ENCODE assay signal across 18 mouse cellular contexts in genomic region chr7:144811521-144811920, GRCm38 (mm10). TPM values are rescaled to one million over a fixed set of nuclear protein-coding genes. Genes with fewer than 3 reads are reported as not detected.
DNase-seq lines count a peak whose midpoint lies in the region; ATAC-seq and TF ChIP-seq lines count a peak whose summit lies in the region.
"Had no signal": no experiment of that assay in that cellular context is flagged by ENCODE, and none has a peak within 500 bp of the region (broad histone marks: within the 10 kb centered on the region; RNA-seq: fewer than 3 reads in every experiment).

No protein-coding gene starts in this region.

- no peak overlapping the region for H3K9ac ChIP-seq in hindbrain, embryonic 11.5 days (ENCODE audit: low read depth, low read length)
- no peak overlapping the region for H3K9ac ChIP-seq in hindbrain, postnatal 0 days (replicated peaks; ENCODE audit: low read length)
- no peak overlapping the region for H3K9ac ChIP-seq in neural tube, embryonic 11.5 days (ENCODE audit: low read length)
- H3K9ac ChIP-seq in neural tube, embryonic 15.5 days (replicated peaks): no peak overlapping the region
- no peak overlapping the region for H3K9ac ChIP-seq in lung, postnatal 0 days (replicated peaks; ENCODE audit: low read depth)
- no peak overlapping the region for H3K9ac ChIP-seq in midbrain, embryonic 14.5 days (replicated peaks; ENCODE audit: low read length)
- H3K9ac ChIP-seq: forebrain, embryonic 12.5 days; neural tube, embryonic 12.5 days had no signal

- TF ChIP-seq EP300 in lung, postnatal 0 days (IDR thresholded peaks at IDR 0.05): no peak

- H3K4me1 ChIP-seq in hindbrain, embryonic 11.5 days (replicated peaks; ENCODE audit: control insufficient read depth, insufficient read depth, low read length): no peaks in the 10 kb centered on the region
- H3K4me1 ChIP-seq in hindbrain, postnatal 0 days (ENCODE audit: insufficient read depth, low read length): no peaks in the 10 kb centered on the region
- H3K4me1 ChIP-seq in neural tube, embryonic 11.5 days (ENCODE audit: control insufficient read depth, insufficient read depth, low read length): no peaks in the 10 kb centered on the region
- no peaks in the 10 kb centered on the region for H3K4me1 ChIP-seq in neural tube, embryonic 15.5 days
- no peaks in the 10 kb centered on the region for H3K4me1 ChIP-seq in lung, postnatal 0 days (ENCODE audit: insufficient read depth, low read depth, low read length)
- H3K4me1 ChIP-seq in midbrain, embryonic 14.5 days (ENCODE audit: control insufficient read depth, insufficient read depth, low read length): no peaks in the 10 kb centered on the region
- H3K4me1 ChIP-seq: forebrain, embryonic 12.5 days had no signal

- H3K4me2 ChIP-seq in hindbrain, embryonic 11.5 days (replicated peaks; ENCODE audit: low read depth, low read length): no peak overlapping the region
- H3K4me2 ChIP-seq in hindbrain, postnatal 0 days (ENCODE audit: low read depth, low read length): no peak overlapping the region
- no peak overlapping the region for H3K4me2 ChIP-seq in neural tube, embryonic 11.5 days (ENCODE audit: low read depth)
- H3K4me2 ChIP-seq in neural tube, embryonic 15.5 days: no peak overlapping the region
- no peak overlapping the region for H3K4me2 ChIP-seq in lung, postnatal 0 days (replicated peaks; ENCODE audit: low read depth, low read length)
- H3K4me2 ChIP-seq in midbrain, embryonic 14.5 days (ENCODE audit: low read length): no peak overlapping the region
- H3K4me2 ChIP-seq: forebrain, embryonic 12.5 days; midbrain, embryonic 11.5 days; neural tube, embryonic 12.5 days had no signal

- H3K27ac ChIP-seq in hindbrain, embryonic 11.5 days (ENCODE audit: low read depth, low read length): no peak overlapping the region
- H3K27ac ChIP-seq in hindbrain, postnatal 0 days: no peak overlapping the region
- H3K27ac ChIP-seq in neural tube, embryonic 11.5 days (ENCODE audit: low read depth, low read length): no peak overlapping the region
- H3K27ac ChIP-seq in neural tube, embryonic 15.5 days (replicated peaks): no peak overlapping the region
- H3K27ac ChIP-seq in lung, postnatal 0 days (ENCODE audit: low read length): no peak overlapping the region
- no peak overlapping the region for H3K27ac ChIP-seq in midbrain, embryonic 14.5 days (replicated peaks; ENCODE audit: low read depth, low read length)
- H3K27ac ChIP-seq: forebrain, embryonic 12.5 days; neural tube, embryonic 12.5 days had no signal

- no peaks in the 10 kb centered on the region for H3K36me3 ChIP-seq in hindbrain, embryonic 11.5 days (ENCODE audit: control insufficient read depth, insufficient read depth, low read length)
- H3K36me3 ChIP-seq in hindbrain, postnatal 0 days (ENCODE audit: insufficient read depth, low read length): no peaks in the 10 kb centered on the region
- no peaks in the 10 kb centered on the region for H3K36me3 ChIP-seq in neural tube, embryonic 11.5 days (ENCODE audit: control insufficient read depth, insufficient read depth, low read length)
- H3K36me3 ChIP-seq in neural tube, embryonic 15.5 days: no peaks in the 10 kb centered on the region
- no peaks in the 10 kb centered on the region for H3K36me3 ChIP-seq in lung, postnatal 0 days (ENCODE audit: insufficient read depth, low read length)
- no peaks in the 10 kb centered on the region for H3K36me3 ChIP-seq in midbrain, embryonic 14.5 days (ENCODE audit: control insufficient read depth, insufficient read depth, low read length)
- H3K36me3 ChIP-seq: forebrain, embryonic 12.5 days; neural tube, embryonic 12.5 days had no signal

- H3K4me3 ChIP-seq in hindbrain, embryonic 11.5 days (ENCODE audit: low read depth, low read length): no peak overlapping the region
- H3K4me3 ChIP-seq in hindbrain, postnatal 0 days (ENCODE audit: low read length): no peak overlapping the region
- H3K4me3 ChIP-seq in neural tube, embryonic 11.5 days (ENCODE audit: low read depth, low read length): no peak overlapping the region
- H3K4me3 ChIP-seq in neural tube, embryonic 15.5 days (replicated peaks): no peak overlapping the region
- no peak overlapping the region for H3K4me3 ChIP-seq in lung, postnatal 0 days (ENCODE audit: low read depth, low read length)
- H3K4me3 ChIP-seq in midbrain, embryonic 14.5 days (replicated peaks; ENCODE audit: low read depth, low read length): no peak overlapping the region
- H3K4me3 ChIP-seq: forebrain, embryonic 12.5 days; neural tube, embryonic 12.5 days had no signal

- DNase-seq in hindbrain, embryonic 11.5 days (ENCODE audit: low spot score): peak; percentile 23
- no peak for DNase-seq in hindbrain, postnatal 0 days (ENCODE audit: low spot score)
- peak; percentile 31 for DNase-seq in neural tube, embryonic 11.5 days (ENCODE audit: low spot score)
- DNase-seq in lung, postnatal 0 days (ENCODE audit: low spot score): peak; percentile 70
- DNase-seq in thymus, adult 18-20 months: no peak
- DNase-seq in midbrain, embryonic 14.5 days: no peak
- DNase-seq in right cerebral cortex, postnatal 10 days (ENCODE audit: low spot score in 2 of 2): no peak
- DNase-seq: adrenal gland, postnatal 25 days; cerebellum, postnatal 36 days; gastrocnemius, postnatal 14 days; right cerebral cortex, adult 18-20 months; thymus, postnatal 25 days had no signal

- 39% methylated on average over 4 of the region's 4 CpGs for WGBS in hindbrain, embryonic 11.5 days
- 42% methylated on average over 4 of the region's 4 CpGs for WGBS in hindbrain, postnatal 0 days
- WGBS in neural tube, embryonic 11.5 days: 48% methylated on average over 4 of the region's 4 CpGs
- 46% methylated on average over 4 of the region's 4 CpGs for WGBS in neural tube, embryonic 15.5 days
- 26% methylated on average over 4 of the region's 4 CpGs for WGBS in lung, postnatal 0 days
- WGBS in midbrain, embryonic 14.5 days: 41% methylated on average over 4 of the region's 4 CpGs

- no peaks in the 10 kb centered on the region for H3K9me3 ChIP-seq in hindbrain, embryonic 11.5 days (ENCODE audit: control insufficient read depth, low read length)
- no peaks in the 10 kb centered on the region for H3K9me3 ChIP-seq in hindbrain, postnatal 0 days (ENCODE audit: low read length)
- no peaks in the 10 kb centered on the region for H3K9me3 ChIP-seq in neural tube, embryonic 11.5 days (ENCODE audit: control insufficient read depth, low read length)
- H3K9me3 ChIP-seq in neural tube, embryonic 15.5 days (replicated peaks): no peaks in the 10 kb centered on the region
- no peaks in the 10 kb centered on the region for H3K9me3 ChIP-seq in lung, postnatal 0 days (ENCODE audit: low read length)
- H3K9me3 ChIP-seq in midbrain, embryonic 14.5 days (ENCODE audit: control insufficient read depth, low read length): no peaks in the 10 kb centered on the region
- H3K9me3 ChIP-seq: forebrain, embryonic 12.5 days; neural tube, embryonic 12.5 days had no signal

- ATAC-seq in hindbrain, embryonic 11.5 days (ENCODE audit: low FRiP score): no peak
- no peak for ATAC-seq in hindbrain, postnatal 0 days
- no peak for ATAC-seq in neural tube, embryonic 11.5 days (ENCODE audit: insufficient read depth, low FRiP score, low TSS enrichment)
- ATAC-seq in neural tube, embryonic 15.5 days (ENCODE audit: low FRiP score): no peak
- ATAC-seq in lung, postnatal 0 days: peak; percentile 89
- ATAC-seq in midbrain, embryonic 14.5 days (ENCODE audit: low FRiP score, low TSS enrichment): no peak

- TF ChIP-seq CTCF in hindbrain, postnatal 0 days (IDR thresholded peaks at IDR 0.05; ENCODE audit: low read depth): no peak
- TF ChIP-seq CTCF in lung, postnatal 0 days (IDR thresholded peaks at IDR 0.05): no peak

- H3K27me3 ChIP-seq in hindbrain, embryonic 11.5 days (ENCODE audit: control insufficient read depth, insufficient read depth, low read length): 0 out of 2 replicates have a peak, but pooled peaks cover 3% of the 10 kb centered on the region
- no peaks in the 10 kb centered on the region for H3K27me3 ChIP-seq in hindbrain, postnatal 0 days (ENCODE audit: insufficient read depth, low read length)
- no peaks in the 10 kb centered on the region for H3K27me3 ChIP-seq in neural tube, embryonic 11.5 days (ENCODE audit: control insufficient read depth, insufficient read depth, low read length)
- H3K27me3 ChIP-seq in neural tube, embryonic 15.5 days (replicated peaks): no peaks in the 10 kb centered on the region
- H3K27me3 ChIP-seq in lung, postnatal 0 days (replicated peaks; ENCODE audit: insufficient read depth, low read length): no peaks in the 10 kb centered on the region
- H3K27me3 ChIP-seq in midbrain, embryonic 14.5 days (ENCODE audit: control insufficient read depth, insufficient read depth, low read length): no peaks in the 10 kb centered on the region
- H3K27me3 ChIP-seq: neural tube, embryonic 12.5 days had no signal

RNA-seq across cellular contexts. Expression of gene Fgf3, which starts 26.4 kb away (rescaled TPM):
- polyA plus RNA-seq in hindbrain, embryonic 11.5 days (2014; fragmentation: Nextera tagmentation; extraction: Ambion mirVana): 0.59 and 1.1 TPM in 2 replicates
- total RNA-seq in hindbrain, postnatal 0 days (2014; rRNA removed): 30.0 and 34.4 TPM in 2 replicates
- 9.9 and 11.5 TPM in 2 replicates for polyA plus RNA-seq in hindbrain, postnatal 0 days (2015; fragmentation: Nextera tagmentation; extraction: Ambion mirVana)
- polyA plus RNA-seq in neural tube, embryonic 11.5 days (2014; fragmentation: Nextera tagmentation; extraction: Ambion mirVana): 0.57 and 0.98 TPM in 2 replicates
- 0.28 and 1.2 TPM in 2 replicates for polyA plus RNA-seq in neural tube, embryonic 15.5 days (2015; fragmentation: Nextera tagmentation; extraction: Ambion mirVana)
- not detected in 2 replicates for polyA plus RNA-seq in lung, postnatal 0 days (2015; fragmentation: Nextera tagmentation; extraction: Ambion mirVana)
- 16.7 and 22.6 TPM in 2 replicates for polyA plus RNA-seq in midbrain, embryonic 14.5 days (2014; fragmentation: Nextera tagmentation; extraction: Ambion mirVana)
- total RNA-seq: gastrocnemius, postnatal 14 days had no signal

RNA-seq across cellular contexts. Expression of gene Fgf4, which starts 35.6 kb away (rescaled TPM):
- 0.04 TPM in 1 of 2 replicates, not detected in the other for polyA plus RNA-seq in hindbrain, embryonic 11.5 days (2014; fragmentation: Nextera tagmentation; extraction: Ambion mirVana)
- not detected in 2 replicates for total RNA-seq in hindbrain, postnatal 0 days (2014; rRNA removed)
- polyA plus RNA-seq in hindbrain, postnatal 0 days (2015; fragmentation: Nextera tagmentation; extraction: Ambion mirVana): not detected in 2 replicates
- polyA plus RNA-seq in neural tube, embryonic 11.5 days (2014; fragmentation: Nextera tagmentation; extraction: Ambion mirVana): 0.74 and 1.3 TPM in 2 replicates
- not detected in 2 replicates for polyA plus RNA-seq in neural tube, embryonic 15.5 days (2015; fragmentation: Nextera tagmentation; extraction: Ambion mirVana)
- polyA plus RNA-seq in lung, postnatal 0 days (2015; fragmentation: Nextera tagmentation; extraction: Ambion mirVana): not detected in 2 replicates
- polyA plus RNA-seq in midbrain, embryonic 14.5 days (2014; fragmentation: Nextera tagmentation; extraction: Ambion mirVana): not detected in 2 replicates
- total RNA-seq: adrenal gland, postnatal 25 days; layer of hippocampus, adult 8-10 months; left cerebral cortex, postnatal 36 days had no signal
- polyA plus RNA-seq: forebrain, embryonic 12.5 days; midbrain, embryonic 11.5 days had no signal

RNA-seq across cellular contexts. Expression of gene Ano1, which starts 59.7 kb away (rescaled TPM):
- 6.2 and 7.1 TPM in 2 replicates for polyA plus RNA-seq in hindbrain, embryonic 11.5 days (2014; fragmentation: Nextera tagmentation; extraction: Ambion mirVana)
- 5.8 and 9.0 TPM in 2 replicates for total RNA-seq in hindbrain, postnatal 0 days (2014; rRNA removed)
- polyA plus RNA-seq in hindbrain, postnatal 0 days (2015; fragmentation: Nextera tagmentation; extraction: Ambion mirVana): 8.3 and 8.7 TPM in 2 replicates
- polyA plus RNA-seq in neural tube, embryonic 11.5 days (2014; fragmentation: Nextera tagmentation; extraction: Ambion mirVana): 2.6 and 3.2 TPM in 2 replicates
- polyA plus RNA-seq in neural tube, embryonic 15.5 days (2015; fragmentation: Nextera tagmentation; extraction: Ambion mirVana): 4.2 and 8.8 TPM in 2 replicates
- polyA plus RNA-seq in lung, postnatal 0 days (2015; fragmentation: Nextera tagmentation; extraction: Ambion mirVana): 69.0 and 77.2 TPM in 2 replicates
- polyA plus RNA-seq in midbrain, embryonic 14.5 days (2014; fragmentation: Nextera tagmentation; extraction: Ambion mirVana): 7.3 and 14.9 TPM in 2 replicates

Comparison
In these comparisons a context has a peak if more than half of its experiments do, and no peak if none do; other contexts are left out.
1. DNase-seq: peak in hindbrain, embryonic 11.5 days (single experiment), neural tube, embryonic 11.5 days (single experiment) and lung, postnatal 0 days (single experiment); none in hindbrain, postnatal 0 days (single experiment), thymus, adult 18-20 months (0 of 2), midbrain, embryonic 14.5 days (single experiment) and right cerebral cortex, postnatal 10 days (0 of 2).